Mouse (Mus musculus): ENCODE measurements around the gene Trh. TPM values are rescaled to one million over a fixed set of nuclear protein-coding genes. Genes with fewer than 3 reads are reported as not detected.

Trh gene
- polyA plus RNA-seq, 1 experiment from 2014 or later = 0.68 TPM

- Histone ChIP-seq H3K4me1 (replicated peaks) (0 out of 2 replicates have a peak, but pooled peaks cover 5% of the 10 kb centered on the region), H3K9me3 (no peaks in the 10 kb centered on the region), H3K4me3 (no peak overlapping the region), H3K27me3 (no peaks in the 10 kb centered on the region), H3K4me2 (no peak overlapping the region), H3K36me3 (no peaks in the 10 kb centered on the region), H3K9ac (no peak overlapping the region), H3K27ac (replicated peaks) (no peak overlapping the region)
- 45% methylated on average over 3 of the region's 3 CpGs for WGBS
- no peak for ATAC-seq (ENCODE audit: low read depth)
These were observed 25.0 kb downstream of the Trh start for GRCm38 (mm10) chr6:92219445-92219844.

GRCm38 (mm10) chr6:92214773-92215449, 29.5 kb downstream of the Trh start, which contains the start of gene Rbsn:
Rbsn (minus strand) TSS chr6:92214925.
- peak; percentile 95 for ATAC-seq (ENCODE audit: low read depth)
- no peaks in the 10 kb centered on the region for H3K9me3 ChIP-seq
- H3K36me3 ChIP-seq = peaks cover 14% of the 10 kb centered on the region
- H3K4me1 ChIP-seq (replicated peaks) = peaks cover 25% of the 10 kb centered on the region
- H3K4me3 ChIP-seq = peak within 1 kb of the TSS; percentile 90
- WGBS = 10% methylated on average over 35 of the region's 35 CpGs
- H3K27ac ChIP-seq (replicated peaks) = peak within 1 kb of the TSS; percentile 93
- H3K9ac ChIP-seq = peak within 1 kb of the TSS; percentile 89
- peak within 1 kb of the TSS; percentile 98 for H3K4me2 ChIP-seq
- no peaks in the 10 kb centered on the region for H3K27me3 ChIP-seq

GRCm38 (mm10) chr6:92214055-92214772, 30.2 kb downstream of the Trh start:
- no peaks in the 10 kb centered on the region for H3K9me3 ChIP-seq
- peak overlapping the region; percentile 93 for H3K27ac ChIP-seq (replicated peaks)
- H3K36me3 ChIP-seq = peaks cover 21% of the 10 kb centered on the region
- WGBS = 1% methylated on average over 48 of the region's 48 CpGs
- H3K4me2 ChIP-seq = peak overlapping the region; percentile 98
- peak overlapping the region; percentile 89 for H3K9ac ChIP-seq
- H3K27me3 ChIP-seq = no peaks in the 10 kb centered on the region
- peaks cover 25% of the 10 kb centered on the region for H3K4me1 ChIP-seq (replicated peaks)
- H3K4me3 ChIP-seq = peak overlapping the region; percentile 90
- peak; percentile 85 for ATAC-seq (ENCODE audit: low read depth)

GRCm38 (mm10) chr6:92199414-92199813, 45.0 kb downstream of the Trh start:
- Histone ChIP-seq H3K27me3 (no peaks in the 10 kb centered on the region), H3K9me3 (no peaks in the 10 kb centered on the region), H3K4me3 (no peak overlapping the region), H3K36me3 (peaks cover 82% of the 10 kb centered on the region), H3K4me2 (no peak overlapping the region), H3K9ac (no peak overlapping the region), H3K27ac (replicated peaks) (no peak overlapping the region), H3K4me1 (replicated peaks) (no peaks in the 10 kb centered on the region)
- no peak for ATAC-seq (ENCODE audit: low read depth)
- WGBS = 87% methylated on average over 8 of the region's 8 CpGs

Other genes with a start within 250 kb of the Trh start
- 27.0 and 33.6 TPM in 2 replicates for gene Nr2c2, start 153.3 kb downstream of the Trh start, polyA plus RNA-seq (2015; fragmentation: Nextera tagmentation; extraction: Ambion mirVana)
- gene Mrps25, start 60.6 kb downstream of the Trh start, polyA plus RNA-seq (2015; fragmentation: Nextera tagmentation; extraction: Ambion mirVana) = 72.6 and 80.5 TPM in 2 replicates
- gene Rbsn, start 29.7 kb downstream of the Trh start, polyA plus RNA-seq (2015; fragmentation: Nextera tagmentation; extraction: Ambion mirVana) = 29.1 and 39.0 TPM in 2 replicates

All from neural tube, embryonic 13.5 days (tissue).